Mouse (Mus musculus) forebrain, embryonic 12.5 days (tissue): ENCODE measurements at regions not wholly inside any gene's neighbourhood (a gene's known extent, or its start where the extent isn't known, plus 50 kb on each side); places are given as distances from the start of the nearest gene placed in this dataset.

Experiments used
- ATAC-seq: fragments of 200-750 bp; cut with Nextera tagmentation; 2 replicates; pipeline ENCODE4 v1.8.0; 2017; ENCODE audit warnings: moderate TSS enrichment; ENCODE audit not compliant: low FRiP score
- H3K27ac ChIP-seq: fragments of 300-500 bp; sonication (generic); 2 replicates; pipeline ENCODE4 v1.5.1; 2016; ENCODE audit warnings: mild to moderate bottlenecking
- H3K27me3 ChIP-seq: fragments of 300-500 bp; sonication (generic); 2 replicates; pipeline ENCODE4 v1.6.1; 2016; ENCODE audit warnings: mild to moderate bottlenecking
- H3K36me3 ChIP-seq: fragments of 300-500 bp; sonication (generic); replicated peaks from 2 replicates; pipeline ENCODE4 v1.6.1; 2016; ENCODE audit warnings: mild to moderate bottlenecking
- H3K4me1 ChIP-seq: fragments of 300-500 bp; sonication (generic); 2 replicates; pipeline ENCODE4 v1.6.1; 2016
- H3K4me2 ChIP-seq: fragments of 300-500 bp; sonication (generic); 2 replicates; pipeline ENCODE4 v1.6.1; 2016; ENCODE audit warnings: mild to moderate bottlenecking, moderate library complexity
- H3K4me3 ChIP-seq: fragments of 300-500 bp; sonication (generic); replicated peaks from 2 replicates; pipeline ENCODE4 v1.5.1; 2016; ENCODE audit warnings: mild to moderate bottlenecking
- H3K9ac ChIP-seq: fragments of 300-500 bp; sonication (generic); 2 replicates; pipeline ENCODE4 v1.6.1; 2016; ENCODE audit warnings: mild to moderate bottlenecking
- H3K9me3 ChIP-seq: fragments of 300-500 bp; sonication (generic); 2 replicates; pipeline ENCODE4 v1.6.1; 2016
- WGBS: fragments of 180-500 bp; shearing (Covaris S2); methylation state at CpG from one replicate; pipeline ENCODE4 v1.1.7; 2016; 5-methylcytosine and 5-hydroxymethylcytosine counted together

GRCm38 (mm10) chr15:74461935-74462334, 174.2 kb downstream of the Mroh4 start:
- Histone ChIP-seq H3K4me2 (no peak overlapping the region), H3K36me3 (no peaks in the 10 kb centered on the region), H3K27ac (no peak overlapping the region), H3K9me3 (no peaks in the 10 kb centered on the region), H3K4me1 (no peaks in the 10 kb centered on the region), H3K9ac (no peak overlapping the region), H3K27me3 (no peaks in the 10 kb centered on the region), H3K4me3 (no peak overlapping the region)
- WGBS = 83% methylated on average over 5 of the region's 5 CpGs
- no peak for ATAC-seq

DNA sequence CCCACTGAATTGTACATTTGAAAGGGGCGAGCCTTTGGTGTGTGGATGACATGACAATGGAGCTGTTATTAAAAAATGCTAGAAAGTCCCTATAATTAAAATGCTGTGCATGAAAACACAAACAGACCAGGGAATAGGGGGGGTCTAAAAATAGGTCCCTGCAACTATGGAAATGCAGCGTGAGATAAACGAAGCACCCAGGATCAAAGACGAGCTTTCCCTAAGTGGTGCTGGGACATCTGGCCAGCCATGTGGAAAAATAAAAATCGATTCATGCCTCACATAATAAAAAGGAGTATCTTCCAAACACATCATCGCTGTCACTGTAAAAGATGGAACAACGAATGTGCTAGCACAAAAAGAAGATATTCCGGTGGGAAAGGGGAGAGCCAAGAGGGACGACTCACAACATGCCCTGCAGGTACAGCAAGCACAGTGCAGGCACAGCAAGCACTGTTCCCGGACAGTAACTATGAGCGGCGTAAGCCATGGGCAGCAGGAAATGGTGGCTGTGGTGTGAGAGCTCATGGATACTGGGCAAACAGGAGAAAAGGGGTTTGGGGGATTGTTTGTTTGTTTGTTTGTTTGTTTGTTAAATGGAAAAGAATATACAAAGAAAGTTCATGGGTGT, 176.7 kb downstream of the Mroh4 start:
- Histone ChIP-seq H3K36me3 (no peaks in the 10 kb centered on the region), H3K9ac (no peak overlapping the region), H3K4me3 (no peak overlapping the region), H3K4me1 (peaks cover 8% of the 10 kb centered on the region), H3K9me3 (no peaks in the 10 kb centered on the region), H3K27ac (no peak overlapping the region), H3K4me2 (no peak overlapping the region), H3K27me3 (no peaks in the 10 kb centered on the region)
- 84% methylated on average over 12 of the region's 12 CpGs for whole genome bisulfite sequencing
- ATAC-seq = no peak

- ATAC-seq = no peak
- Histone ChIP-seq H3K4me3 (no peak overlapping the region), H3K36me3 (no peaks in the 10 kb centered on the region), H3K27ac (no peak overlapping the region), H3K9me3 (no peaks in the 10 kb centered on the region), H3K4me1 (peaks cover 8% of the 10 kb centered on the region), H3K9ac (no peak overlapping the region), H3K27me3 (no peaks in the 10 kb centered on the region), H3K4me2 (no peak overlapping the region)
- WGBS = 88% methylated on average over 9 of the region's 9 CpGs
Measured at GRCm38 (mm10) chr15:74458940-74459339, 177.2 kb downstream of the Mroh4 start.

DNA sequence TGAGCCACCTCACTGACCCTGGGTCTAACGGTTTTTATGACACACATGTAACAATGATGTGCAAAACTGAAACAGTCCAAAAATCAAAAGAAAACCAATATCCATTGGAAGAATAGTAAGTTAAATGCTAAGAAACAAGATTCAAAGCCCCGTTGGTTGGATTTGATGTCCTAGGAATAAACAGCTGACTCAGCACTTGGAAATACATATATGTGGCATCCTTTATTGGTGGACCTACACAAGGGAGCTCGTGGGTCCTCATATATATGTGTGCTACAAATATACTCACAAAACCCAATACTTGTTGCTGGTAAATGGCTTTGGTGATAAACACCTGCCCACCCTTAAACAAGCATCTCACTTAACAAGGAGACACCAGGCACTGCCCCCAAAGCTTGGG, 178.2 kb downstream of the Mroh4 start:
- Histone ChIP-seq H3K9me3 (no peaks in the 10 kb centered on the region), H3K9ac (no peak overlapping the region), H3K4me2 (no peak overlapping the region), H3K4me1 (peaks cover 8% of the 10 kb centered on the region), H3K36me3 (no peaks in the 10 kb centered on the region), H3K4me3 (no peak overlapping the region), H3K27me3 (no peaks in the 10 kb centered on the region), H3K27ac (no peak overlapping the region)
- WGBS = 90% methylated on average over 3 of the region's 3 CpGs
- no peak for ATAC-seq

- ATAC-seq = no peak
Measured at GRCm38 (mm10) chr15:74456675-74457040, 179.5 kb downstream of the Mroh4 start.

DNA sequence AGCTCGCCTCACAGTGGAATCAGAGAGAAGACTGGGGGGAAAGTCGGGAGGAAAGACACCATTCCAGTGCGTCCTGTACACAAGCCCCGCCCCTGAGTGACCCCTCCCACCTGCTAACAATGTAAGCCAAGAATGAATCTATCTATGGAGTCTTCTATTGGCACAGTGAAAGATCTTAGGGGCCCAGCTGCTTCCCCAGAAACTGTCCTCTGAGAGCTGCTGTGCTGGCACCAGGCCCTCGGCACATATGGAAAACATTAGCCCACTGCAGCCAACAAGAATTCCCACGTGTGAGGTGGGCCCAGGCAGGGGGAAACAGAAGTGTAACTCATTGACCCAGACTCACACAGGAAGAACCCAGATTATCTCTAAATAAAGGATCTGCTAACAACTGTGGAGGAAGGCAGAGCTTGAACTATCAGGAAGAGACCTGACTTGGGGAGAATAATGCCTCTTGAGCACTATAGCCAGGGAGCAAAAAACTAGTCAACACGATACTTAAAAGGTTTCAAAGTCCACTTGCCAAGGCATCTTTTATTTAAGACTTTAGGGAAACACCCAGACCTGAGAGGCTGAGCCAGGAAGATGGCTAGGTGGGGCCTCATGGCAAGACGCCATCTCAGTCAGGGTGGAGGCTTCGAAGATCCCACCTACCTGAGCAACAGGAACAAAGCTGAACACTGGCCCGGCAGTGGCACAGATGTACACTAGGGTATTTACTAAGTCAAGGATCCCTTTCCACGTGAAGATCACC, 180.1 kb downstream of the Mroh4 start:
- Histone ChIP-seq H3K9ac (no peak overlapping the region), H3K27me3 (no peaks in the 10 kb centered on the region), H3K9me3 (no peaks in the 10 kb centered on the region), H3K4me2 (no peak overlapping the region), H3K27ac (no peak overlapping the region), H3K4me3 (no peak overlapping the region), H3K36me3 (no peaks in the 10 kb centered on the region), H3K4me1 (peaks cover 8% of the 10 kb centered on the region)
- no peak for ATAC-seq
- 68% methylated on average over 11 of the region's 11 CpGs for WGBS

More at GRCm38 (mm10) chr15:74456675-74457040, 179.5 kb downstream of the Mroh4 start:
- H3K27ac ChIP-seq = no peak overlapping the region
- no peak overlapping the region for H3K4me2 ChIP-seq
- WGBS = 88% methylated on average over 6 of the region's 6 CpGs
- no peaks in the 10 kb centered on the region for H3K9me3 ChIP-seq
- H3K9ac ChIP-seq = no peak overlapping the region
- no peaks in the 10 kb centered on the region for H3K36me3 ChIP-seq
- H3K27me3 ChIP-seq = no peaks in the 10 kb centered on the region
- no peak overlapping the region for H3K4me3 ChIP-seq
- peaks cover 8% of the 10 kb centered on the region for H3K4me1 ChIP-seq

- ATAC-seq = no peak
- H3K4me1 ChIP-seq = peaks cover 13% of the 10 kb centered on the region
- no peaks in the 10 kb centered on the region for H3K27me3 ChIP-seq
- H3K36me3 ChIP-seq = no peaks in the 10 kb centered on the region
- no peak overlapping the region for H3K9ac ChIP-seq
- H3K4me2 ChIP-seq = no peak overlapping the region
- H3K9me3 ChIP-seq = no peaks in the 10 kb centered on the region
- 77% methylated on average over 3 of the region's 3 CpGs for WGBS
- no peak overlapping the region for H3K27ac ChIP-seq
- no peak overlapping the region for H3K4me3 ChIP-seq
Measured at GRCm38 (mm10) chr15:74454543-74454942, 181.6 kb downstream of the Mroh4 start.

DNA sequence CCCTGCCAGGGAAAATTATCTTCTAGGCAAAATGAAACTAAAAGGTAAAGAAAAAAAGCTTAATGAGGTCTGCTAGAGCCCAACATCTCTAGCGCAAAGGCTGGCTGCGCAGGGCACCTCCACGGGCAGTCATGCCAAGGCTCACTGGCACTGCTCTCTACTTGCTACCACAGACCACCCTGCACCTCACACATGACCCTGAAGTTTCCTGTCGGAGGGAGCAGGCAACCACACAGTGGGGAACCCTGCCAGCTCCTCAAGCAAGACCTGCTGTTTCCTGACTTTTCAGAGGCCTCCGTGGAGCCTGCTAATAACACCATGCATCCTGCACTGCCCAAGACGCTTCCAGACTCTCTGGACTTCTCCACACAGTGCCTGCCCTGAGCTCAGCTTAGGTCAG, 182.3 kb downstream of the Mroh4 start:
- Histone ChIP-seq H3K36me3 (no peaks in the 10 kb centered on the region), H3K27ac (no peak overlapping the region), H3K9me3 (no peaks in the 10 kb centered on the region), H3K27me3 (0 out of 2 replicates have a peak, but pooled peaks cover 5% of the 10 kb centered on the region), H3K9ac (no peak overlapping the region), H3K4me1 (peaks cover 19% of the 10 kb centered on the region), H3K4me3 (no peak overlapping the region), H3K4me2 (no peak overlapping the region)
- 88% methylated on average over 6 of the region's 6 CpGs for WGBS
- no peak for ATAC-seq

DNA sequence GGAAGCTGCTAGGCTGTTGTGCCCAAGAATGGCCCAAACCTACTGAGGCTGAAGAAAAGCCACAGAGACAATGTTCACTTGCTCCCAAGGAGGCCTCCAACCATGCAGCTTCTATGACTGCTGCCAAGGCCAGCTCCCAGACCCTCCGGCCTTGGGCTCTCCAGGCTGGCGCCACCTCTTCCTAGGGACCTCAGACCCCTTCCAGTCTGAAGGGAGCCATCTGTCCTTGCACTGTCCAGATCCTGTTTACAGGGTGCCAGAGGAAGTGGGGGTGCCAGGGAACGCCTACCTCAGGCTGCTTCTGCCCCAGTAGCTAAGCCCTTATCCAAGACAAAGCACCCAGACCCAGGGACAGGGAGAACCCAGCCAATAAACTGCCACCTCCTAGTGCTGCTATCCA, 183.7 kb downstream of the Mroh4 start:
- ATAC-seq = no peak
- Histone ChIP-seq H3K9me3 (no peaks in the 10 kb centered on the region), H3K27ac (no peak overlapping the region), H3K4me3 (no peak overlapping the region), H3K27me3 (0 out of 2 replicates have a peak, but pooled peaks cover 7% of the 10 kb centered on the region), H3K36me3 (no peaks in the 10 kb centered on the region), H3K4me1 (peaks cover 21% of the 10 kb centered on the region), H3K9ac (no peak overlapping the region), H3K4me2 (no peak overlapping the region)
- 88% methylated on average over 3 of the region's 3 CpGs for WGBS

- Histone ChIP-seq H3K4me1 (peaks cover 4% of the 10 kb centered on the region; the same call in 1 of the 2 replicates), H3K9me3 (no peaks in the 10 kb centered on the region), H3K36me3 (no peaks in the 10 kb centered on the region), H3K27me3 (no peaks in the 10 kb centered on the region), H3K4me3 (no peak overlapping the region), H3K27ac (no peak overlapping the region), H3K4me2 (no peak overlapping the region), H3K9ac (no peak overlapping the region)
- no peak for ATAC-seq
- 79% methylated on average over 13 of the region's 13 CpGs for WGBS
Measured at GRCm38 (mm10) chr15:74441889-74442288, 194.3 kb downstream of the Mroh4 start.

- no peak for ATAC-seq
- Histone ChIP-seq H3K9ac (no peak overlapping the region), H3K4me3 (no peak overlapping the region), H3K4me2 (no peak overlapping the region), H3K36me3 (no peaks in the 10 kb centered on the region), H3K4me1 (no peaks in the 10 kb centered on the region), H3K27me3 (no peaks in the 10 kb centered on the region), H3K9me3 (no peaks in the 10 kb centered on the region), H3K27ac (no peak overlapping the region)
- WGBS = 81% methylated on average over 6 of the region's 6 CpGs
Measured at GRCm38 (mm10) chr15:74426989-74427388, 209.2 kb downstream of the Mroh4 start.

DNA sequence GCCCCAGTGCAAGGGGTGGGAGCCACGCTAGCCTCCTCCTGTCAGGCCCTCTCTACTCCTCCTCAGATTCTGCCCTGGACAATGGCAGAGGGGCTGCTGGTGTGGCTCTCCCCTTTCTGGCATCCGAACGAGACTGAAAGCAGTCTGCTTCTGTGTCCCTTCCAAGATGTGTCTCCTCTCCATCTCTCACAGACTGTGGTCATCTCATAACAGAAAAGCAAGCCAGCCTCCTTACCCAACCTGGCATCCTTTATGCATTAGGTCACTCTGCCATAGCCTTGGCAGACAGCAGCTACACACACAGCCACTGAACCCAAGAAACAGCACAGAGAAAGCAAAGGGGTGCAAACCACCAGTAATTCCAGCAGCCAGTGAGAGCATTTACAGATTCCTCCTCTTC, 213.2 kb downstream of the Mroh4 start:
- H3K4me3 ChIP-seq = no peak overlapping the region
- no peak for ATAC-seq
- H3K4me2 ChIP-seq = no peak overlapping the region
- no peak overlapping the region for H3K27ac ChIP-seq
- no peaks in the 10 kb centered on the region for H3K36me3 ChIP-seq
- WGBS = 80% methylated on average over 3 of the region's 3 CpGs
- no peak overlapping the region for H3K9ac ChIP-seq
- no peaks in the 10 kb centered on the region for H3K27me3 ChIP-seq
- no peaks in the 10 kb centered on the region for H3K4me1 ChIP-seq
- no peaks in the 10 kb centered on the region for H3K9me3 ChIP-seq

DNA sequence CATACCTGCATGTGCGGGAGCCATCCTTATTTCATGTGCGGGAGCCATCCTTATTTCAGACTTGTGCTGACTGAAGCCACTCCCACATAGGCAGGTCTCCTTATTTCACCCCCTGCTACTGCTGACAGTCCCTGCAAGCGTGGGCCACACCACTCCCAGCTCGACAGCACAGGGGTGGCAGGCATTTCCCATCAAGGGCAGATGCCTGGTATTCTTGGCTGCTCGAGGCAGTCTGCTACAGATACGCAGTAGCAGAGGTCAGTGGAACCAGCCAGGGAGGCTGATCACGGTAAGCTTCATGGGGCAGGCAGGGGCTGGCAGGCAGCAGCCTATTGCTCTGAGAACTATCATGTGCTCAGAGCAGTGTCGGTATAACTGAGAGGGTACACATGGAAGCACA, 215.6 kb downstream of the Mroh4 start:
- Histone ChIP-seq H3K27ac (no peak overlapping the region), H3K9ac (no peak overlapping the region), H3K4me1 (no peaks in the 10 kb centered on the region), H3K4me3 (no peak overlapping the region), H3K36me3 (no peaks in the 10 kb centered on the region), H3K9me3 (no peaks in the 10 kb centered on the region), H3K4me2 (no peak overlapping the region), H3K27me3 (no peaks in the 10 kb centered on the region)
- ATAC-seq = no peak
- 83% methylated on average over 8 of the region's 8 CpGs for WGBS
